Mouse (Mus musculus) Patski (cell line): ENCODE measurements around the gene Gm45623. TPM values are rescaled to one million over a fixed set of nuclear protein-coding genes. Genes with fewer than 3 reads are reported as not detected.

Experiments used
- ATAC-seq: fragments of 100-300 bp; one replicate; pipeline ENCODE4 v1.8.0; 2021
- CTCF ChIA-PET: fragments of 350-600 bp; sonication (Branson Sonifier 250); formaldehyde crosslinking; loops from one replicate; lab custom pipeline; 2022; ENCODE audit warnings: inconsistent platforms; lab: Charles Lee
- POLR2A ChIA-PET: fragments of 350-600 bp; sonication (Branson Sonifier 250); formaldehyde crosslinking; loops from one replicate; lab custom pipeline; 2022; ENCODE audit warnings: antibody characterized with exemption, inconsistent platforms; lab: Charles Lee
- DNase-seq: peaks from one replicate; pipeline ENCODE4 v3.0.0-alpha.2; 2011; ENCODE audit warnings: low read depth, low spot score
- H3K27me3 ChIP-seq: fragments of 371-371 bp; one replicate; pipeline ENCODE4 v1.5.1; 2021
- CTCF ChIP-seq: fragments of 100-300 bp; IDR thresholded peaks from one replicate; pipeline ENCODE4 v1.5.1; 2021
- in situ Hi-C: fragments of 300-500 bp; cut with MboI; formaldehyde crosslinking; loops from 3 replicates; pipeline ENCODE4 v1.11.1; 2018; ENCODE audit warnings: low pct_unique_long_range_greater_than_20kb, mixed read lengths
- polyA plus RNA-seq: library from polyadenylated mRNA; unstranded; gene quantifications from one replicate; pipeline ENCODE4 v1.2.3, GENCODE M21; 2021

The Gm45623 gene
- not detected for polyA plus RNA-seq

DNA sequence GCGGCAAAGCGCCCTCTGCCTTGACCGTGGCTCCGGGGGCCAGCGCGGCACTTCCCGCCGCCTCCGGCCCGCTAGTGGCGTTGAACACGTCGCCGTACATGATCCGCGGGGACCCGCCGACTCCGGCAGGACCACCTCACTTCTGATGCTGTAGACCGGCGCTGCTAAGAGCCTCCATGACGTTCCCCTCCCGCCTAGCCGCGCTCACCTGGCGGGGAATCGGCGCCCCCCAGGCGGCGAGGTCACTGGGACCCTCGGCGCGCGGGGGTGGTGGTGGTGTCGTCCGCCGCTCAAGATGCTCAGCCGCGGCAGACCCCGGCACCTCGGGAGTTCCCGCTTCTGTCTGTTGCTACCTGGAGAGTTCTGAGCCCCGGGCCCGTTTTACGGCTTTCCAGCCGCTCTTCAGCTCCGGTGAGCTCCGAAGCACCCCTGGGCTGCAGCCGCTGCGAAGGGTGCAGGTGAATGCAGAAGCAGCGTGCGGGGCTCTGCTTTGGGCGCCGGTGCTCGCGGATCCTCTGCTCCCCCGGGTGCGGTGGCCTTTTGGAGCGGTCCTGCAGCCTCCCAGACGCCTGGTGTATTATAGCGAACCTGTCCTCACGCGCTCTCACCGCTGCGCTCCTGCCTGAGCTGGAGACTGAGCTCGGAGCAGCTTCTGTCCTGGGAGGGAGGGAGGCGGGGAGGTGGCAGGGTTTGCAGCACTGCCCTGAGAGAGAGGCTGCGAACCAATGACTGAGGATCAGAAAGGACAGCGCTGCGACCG lies at the start of gene Gm45623:
Gene Gm45623, minus strand, starts transcription at position 636 of the 760 bp plus-strand sequence.
- ChIA-PET CTCF (no interaction called here), POLR2A (no interaction called here)
- H3K27me3 ChIP-seq = no peaks in the 10 kb centered on the region
- ATAC-seq = no peak
- in situ Hi-C loops = loop anchor here (5.0 kb wide), 1 partner anchor 191 kb away; no protein-coding TSS in a partner anchor
- no peak for DNase-seq
- no peak for TF ChIP-seq CTCF

- ATAC-seq = no peak
- H3K27me3 ChIP-seq = no peaks in the 10 kb centered on the region
- no peak for TF ChIP-seq CTCF
- no peak for DNase-seq
- in situ Hi-C loops = no loop called here
- ChIA-PET POLR2A (no interaction called here), CTCF (interaction anchor here (1.2 kb wide), 1 partner anchor 9 kb away, joined by 3 read pairs; no protein-coding TSS in a partner anchor)
These were observed 43.8 kb upstream of the Gm45623 start for GRCm38 (mm10) chr13:56797459-56797858.

- in situ Hi-C loops = no loop called here
- POLR2A ChIA-PET = no interaction called here
- ATAC-seq (no peak), DNase-seq (no peak)
- CTCF ChIA-PET = no interaction called here
- H3K27me3 ChIP-seq = no peaks in the 10 kb centered on the region
- no peak for TF ChIP-seq CTCF
These were observed 41.9 kb upstream of the Gm45623 start for GRCm38 (mm10) chr13:56795501-56795900.

- H3K27me3 ChIP-seq = no peaks in the 10 kb centered on the region
- no peak for TF ChIP-seq CTCF
- ChIA-PET POLR2A (no interaction called here), CTCF (interaction anchor here (3.3 kb wide), 1 partner anchor 12 kb away, joined by 13 read pairs; no protein-coding TSS in a partner anchor)
- no peak for DNase-seq
- in situ Hi-C loops = no loop called here
- no peak for ATAC-seq
These were observed 40.8 kb upstream of the Gm45623 start for GRCm38 (mm10) chr13:56794441-56794840.

DNA sequence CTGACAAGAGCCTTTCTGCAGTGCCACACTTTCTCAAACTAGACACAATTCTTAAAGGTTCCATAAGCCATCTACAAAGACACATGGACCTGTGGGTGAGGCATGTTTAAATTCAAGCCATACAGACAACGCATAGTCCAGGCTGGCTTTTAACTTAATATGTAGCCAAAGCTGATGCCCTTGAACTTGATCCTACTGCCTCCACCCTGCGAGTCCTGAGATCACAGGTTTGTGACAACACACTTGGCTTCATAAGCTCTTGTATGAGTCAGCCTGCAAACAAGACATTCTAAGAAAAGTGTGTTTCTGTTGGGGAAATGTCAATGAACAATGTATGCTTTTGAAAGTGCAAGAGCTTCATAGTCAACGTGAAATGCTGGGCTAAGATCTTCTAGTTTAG lies 39.2 kb upstream of the Gm45623 start:
- in situ Hi-C loops = no loop called here
- ATAC-seq (no peak), DNase-seq (no peak)
- H3K27me3 ChIP-seq = no peaks in the 10 kb centered on the region
- ChIA-PET POLR2A (no interaction called here), CTCF (interaction anchor here (3.3 kb wide), 1 partner anchor 13 kb away, joined by 13 read pairs; no protein-coding TSS in a partner anchor)
- no peak for TF ChIP-seq CTCF

GRCm38 (mm10) chr13:56790683-56791082 lies 37.1 kb upstream of the Gm45623 start:
- ChIA-PET CTCF (interaction anchor here (1.1 kb wide), 1 partner anchor 16 kb away, joined by 4 read pairs; no protein-coding TSS in a partner anchor), POLR2A (no interaction called here)
- ATAC-seq = no peak
- in situ Hi-C loops = no loop called here
- no peak for TF ChIP-seq CTCF
- DNase-seq = no peak
- no peaks in the 10 kb centered on the region for H3K27me3 ChIP-seq

- POLR2A ChIA-PET = no interaction called here
- ATAC-seq (no peak), DNase-seq (no peak)
- in situ Hi-C loops = no loop called here
- no peak for TF ChIP-seq CTCF
- H3K27me3 ChIP-seq = no peaks in the 10 kb centered on the region
- CTCF ChIA-PET = no interaction called here
These were observed 29.0 kb upstream of the Gm45623 start for GRCm38 (mm10) chr13:56782621-56783020.

GRCm38 (mm10) chr13:56781697-56782096 lies 28.1 kb upstream of the Gm45623 start:
- ChIA-PET CTCF (no interaction called here), POLR2A (no interaction called here)
- in situ Hi-C loops = no loop called here
- H3K27me3 ChIP-seq = no peaks in the 10 kb centered on the region
- no peak for DNase-seq
- no peak for TF ChIP-seq CTCF
- no peak for ATAC-seq

DNA sequence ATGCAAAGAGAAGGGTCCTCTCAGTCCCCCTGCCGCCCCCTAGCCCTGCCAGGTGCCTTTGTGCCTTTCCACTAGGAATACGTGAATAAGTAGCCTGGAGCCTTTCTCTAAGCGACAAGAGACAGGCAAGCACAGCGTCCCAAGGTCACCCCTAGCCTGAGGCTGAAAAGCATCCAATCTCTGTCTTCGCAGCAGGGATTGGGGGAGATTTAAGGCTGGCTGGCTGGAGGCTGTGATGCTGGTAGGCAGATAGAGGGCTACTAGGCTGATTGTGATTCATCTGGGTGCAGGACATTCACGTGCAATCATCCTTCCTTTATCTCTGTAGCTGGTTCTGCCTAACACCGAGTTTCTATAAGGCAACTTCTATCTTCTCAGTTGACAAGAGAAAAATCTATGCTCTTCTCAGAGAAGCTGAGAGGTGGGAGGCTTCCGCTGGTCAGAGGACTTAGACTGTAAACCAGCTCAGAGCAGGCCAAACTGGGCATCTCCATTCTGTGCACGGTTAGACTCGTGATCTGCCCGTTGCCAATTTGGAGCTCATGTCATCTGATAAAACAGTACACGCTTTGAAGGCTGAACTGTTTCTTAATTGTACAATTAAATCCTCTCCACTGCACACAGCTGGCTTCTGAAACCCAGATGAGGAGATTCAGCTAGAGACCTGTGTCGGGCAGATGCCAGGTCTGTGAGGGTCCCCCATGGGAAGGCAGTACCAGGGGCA lies 27.3 kb upstream of the Gm45623 start:
- CTCF ChIA-PET = no interaction called here
- POLR2A ChIA-PET = no interaction called here
- no peak for ATAC-seq
- DNase-seq = no peak
- TF ChIP-seq CTCF = no peak
- in situ Hi-C loops = no loop called here
- no peaks in the 10 kb centered on the region for H3K27me3 ChIP-seq

- in situ Hi-C loops = no loop called here
- no peak for DNase-seq
- ATAC-seq = no peak
- ChIA-PET POLR2A (no interaction called here), CTCF (interaction anchor here (1.1 to 1.8 kb wide), 3 partner anchors 12 to 305 kb away, joined by 3 read pairs; no protein-coding TSS in a partner anchor)
- H3K27me3 ChIP-seq = no peaks in the 10 kb centered on the region
- TF ChIP-seq CTCF = no peak
These were observed 20.7 kb upstream of the Gm45623 start for GRCm38 (mm10) chr13:56774304-56774703.
